Mouse (Mus musculus) liver, embryonic 14.5 days (tissue): ENCODE data around the gene Celf2.

Experiments
- CTCF ChIP-seq: IDR thresholded peaks from 2 replicates; pipeline ENCODE4 v1.5.1; 2016; ENCODE audit warnings: antibody characterized with exemption, low read depth, control low read depth
- EP300 ChIP-seq: IDR thresholded peaks from 2 replicates; pipeline ENCODE4 v1.6.1; 2016; ENCODE audit warnings: antibody characterized with exemption, low read depth

DNA sequence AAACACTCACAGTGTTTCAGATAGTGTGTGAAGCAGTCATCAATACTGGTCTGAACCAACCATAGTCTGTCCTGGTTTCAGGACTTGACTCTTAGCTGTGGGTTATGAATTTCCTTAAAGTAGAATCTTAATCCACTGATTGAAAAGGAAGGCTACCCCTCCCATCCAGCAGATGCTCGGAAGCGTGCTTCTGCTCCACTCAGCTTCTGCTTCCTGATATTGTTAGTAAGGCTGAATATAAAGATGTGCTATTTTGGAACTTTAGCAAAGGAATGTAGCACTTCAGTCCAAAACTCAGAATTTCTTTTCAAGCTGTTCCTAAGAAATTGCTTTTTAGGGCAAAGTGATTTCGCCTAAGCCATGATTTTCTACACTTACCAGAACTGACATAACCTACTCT is 108.8 kb downstream of the Celf2 start:
- no peak for TF ChIP-seq CTCF
- TF ChIP-seq EP300, result no peak
